Mouse (Mus musculus): ENCODE measurements around the gene Ap3b1. TPM values are rescaled to one million over a fixed set of nuclear protein-coding genes. Genes with fewer than 3 reads are reported as not detected.

The Ap3b1 gene
- polyA plus RNA-seq, 1 experiment from 2014 or later = 41.5 TPM

- H3K36me3 ChIP-seq (ENCODE audit: control insufficient read depth, insufficient read depth, low read length) = 0 out of 2 replicates have a peak, but pooled peaks cover 7% of the 10 kb centered on the region
These were observed 205.7 kb downstream of the Ap3b1 start for GRCm38 (mm10) chr13:94564351-94564994.

GRCm38 (mm10) chr13:94565176-94565575 is 206.4 kb downstream of the Ap3b1 start:
- Histone ChIP-seq H3K9ac (ENCODE audit: low read depth, low read length) (no peak overlapping the region), H3K27ac (replicated peaks; ENCODE audit: low read depth, low read length) (no peak overlapping the region), H3K4me1 (ENCODE audit: control insufficient read depth, insufficient read depth, low read length) (no peaks in the 10 kb centered on the region), H3K9me3 (ENCODE audit: control insufficient read depth, low read length) (no peaks in the 10 kb centered on the region), H3K36me3 (ENCODE audit: control insufficient read depth, insufficient read depth, low read length) (0 out of 2 replicates have a peak, but pooled peaks cover 7% of the 10 kb centered on the region), H3K27me3 (replicated peaks; ENCODE audit: control insufficient read depth, insufficient read depth, low read length) (no peaks in the 10 kb centered on the region), H3K4me3 (ENCODE audit: low read depth, low read length) (no peak overlapping the region), H3K4me2 (ENCODE audit: low read depth, low read length) (no peak overlapping the region)
- ATAC-seq (ENCODE audit: low read depth) (no peak), DNase-seq (ENCODE audit: low spot score) (no peak)
- WGBS = 81% methylated on average over 14 of the region's 14 CpGs

More at GRCm38 (mm10) chr13:94564351-94564994, 205.7 kb downstream of the Ap3b1 start:
- Histone ChIP-seq H3K9ac (ENCODE audit: low read depth, low read length) (no peak overlapping the region), H3K27ac (replicated peaks; ENCODE audit: low read depth, low read length) (no peak overlapping the region), H3K4me3 (ENCODE audit: low read depth, low read length) (no peak overlapping the region), H3K27me3 (replicated peaks; ENCODE audit: control insufficient read depth, insufficient read depth, low read length) (no peaks in the 10 kb centered on the region), H3K4me2 (ENCODE audit: low read depth, low read length) (no peak overlapping the region), H3K4me1 (ENCODE audit: control insufficient read depth, insufficient read depth, low read length) (no peaks in the 10 kb centered on the region), H3K9me3 (ENCODE audit: control insufficient read depth, low read length) (no peaks in the 10 kb centered on the region)
- DNase-seq (ENCODE audit: low spot score) (peak; percentile 28), ATAC-seq (ENCODE audit: low read depth) (peak; percentile 23; the same call in 1 of the 2 replicates)
- 44% methylated on average over 13 of the region's 13 CpGs for WGBS

- DNase-seq (ENCODE audit: low spot score) (peak; percentile 34), ATAC-seq (ENCODE audit: low read depth) (no peak)
- H3K36me3 ChIP-seq (ENCODE audit: control insufficient read depth, insufficient read depth, low read length) = 0 out of 2 replicates have a peak, but pooled peaks cover 7% of the 10 kb centered on the region
- no peaks in the 10 kb centered on the region for H3K27me3 ChIP-seq (replicated peaks; ENCODE audit: control insufficient read depth, insufficient read depth, low read length)
- no peak overlapping the region for H3K27ac ChIP-seq (replicated peaks; ENCODE audit: low read depth, low read length)
- H3K9me3 ChIP-seq (ENCODE audit: control insufficient read depth, low read length) = no peaks in the 10 kb centered on the region
- H3K9ac ChIP-seq (ENCODE audit: low read depth, low read length) = no peak overlapping the region
- H3K4me2 ChIP-seq (ENCODE audit: low read depth, low read length) = no peak overlapping the region
- WGBS = 64% methylated on average over 9 of the region's 9 CpGs
- H3K4me1 ChIP-seq (ENCODE audit: control insufficient read depth, insufficient read depth, low read length) = no peaks in the 10 kb centered on the region
- H3K4me3 ChIP-seq (ENCODE audit: low read depth, low read length) = no peak overlapping the region
These were observed 206.9 kb downstream of the Ap3b1 start for GRCm38 (mm10) chr13:94565616-94566015.

DNA sequence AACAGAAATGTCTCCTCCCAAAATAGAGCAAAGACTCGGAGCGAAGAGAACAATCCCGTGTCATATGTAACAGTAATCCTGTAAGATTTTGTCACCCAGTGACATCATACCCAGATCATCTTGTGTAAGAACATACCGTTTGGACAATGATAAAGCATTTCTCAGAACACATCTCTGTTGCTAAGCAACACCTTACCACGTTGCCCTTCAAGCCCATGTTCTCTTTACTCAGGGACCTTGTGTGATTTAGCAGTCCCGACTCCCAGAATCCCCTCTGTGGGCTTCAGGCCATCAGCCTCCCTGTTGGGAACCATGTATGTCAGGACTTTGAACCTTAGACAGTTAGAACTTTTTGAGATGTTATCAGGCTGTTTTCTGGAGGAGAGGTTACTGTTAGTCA is 209.0 kb downstream of the Ap3b1 start:
- Histone ChIP-seq H3K4me3 (ENCODE audit: low read depth, low read length) (no peak overlapping the region), H3K4me1 (ENCODE audit: control insufficient read depth, insufficient read depth, low read length) (no peaks in the 10 kb centered on the region), H3K9ac (ENCODE audit: low read depth, low read length) (no peak overlapping the region), H3K9me3 (ENCODE audit: control insufficient read depth, low read length) (no peaks in the 10 kb centered on the region), H3K27me3 (replicated peaks; ENCODE audit: control insufficient read depth, insufficient read depth, low read length) (no peaks in the 10 kb centered on the region), H3K4me2 (ENCODE audit: low read depth, low read length) (no peak overlapping the region), H3K36me3 (ENCODE audit: control insufficient read depth, insufficient read depth, low read length) (0 out of 2 replicates have a peak, but pooled peaks cover 7% of the 10 kb centered on the region), H3K27ac (replicated peaks; ENCODE audit: low read depth, low read length) (no peak overlapping the region)
- DNase-seq (ENCODE audit: low spot score) (no peak), ATAC-seq (ENCODE audit: low read depth) (no peak)
- 74% methylated on average over 6 of the region's 6 CpGs for WGBS

- DNase-seq (ENCODE audit: low spot score) (no peak), ATAC-seq (ENCODE audit: low read depth) (no peak)
- no peak overlapping the region for H3K4me2 ChIP-seq (ENCODE audit: low read depth, low read length)
- H3K4me3 ChIP-seq (ENCODE audit: low read depth, low read length) = no peak overlapping the region
- H3K9ac ChIP-seq (ENCODE audit: low read depth, low read length) = no peak overlapping the region
- H3K27me3 ChIP-seq (replicated peaks; ENCODE audit: control insufficient read depth, insufficient read depth, low read length) = peaks cover 8% of the 10 kb centered on the region; the same call in 1 of the 2 replicates
- 81% methylated on average over 10 of the region's 10 CpGs for WGBS
- H3K36me3 ChIP-seq (ENCODE audit: control insufficient read depth, insufficient read depth, low read length) = no peaks in the 10 kb centered on the region
- H3K27ac ChIP-seq (replicated peaks; ENCODE audit: low read depth, low read length) = no peak overlapping the region
- no peaks in the 10 kb centered on the region for H3K4me1 ChIP-seq (ENCODE audit: control insufficient read depth, insufficient read depth, low read length)
- H3K9me3 ChIP-seq (ENCODE audit: control insufficient read depth, low read length) = no peaks in the 10 kb centered on the region
These were observed 212.2 kb downstream of the Ap3b1 start for GRCm38 (mm10) chr13:94571001-94571400.

- Histone ChIP-seq H3K9me3 (ENCODE audit: control insufficient read depth, low read length) (no peaks in the 10 kb centered on the region), H3K27me3 (replicated peaks; ENCODE audit: control insufficient read depth, insufficient read depth, low read length) (peaks cover 17% of the 10 kb centered on the region), H3K4me2 (ENCODE audit: low read depth, low read length) (no peak overlapping the region), H3K36me3 (ENCODE audit: control insufficient read depth, insufficient read depth, low read length) (no peaks in the 10 kb centered on the region), H3K27ac (replicated peaks; ENCODE audit: low read depth, low read length) (no peak overlapping the region), H3K9ac (ENCODE audit: low read depth, low read length) (no peak overlapping the region), H3K4me1 (ENCODE audit: control insufficient read depth, insufficient read depth, low read length) (no peaks in the 10 kb centered on the region), H3K4me3 (ENCODE audit: low read depth, low read length) (no peak overlapping the region)
- DNase-seq (ENCODE audit: low spot score) (no peak), ATAC-seq (ENCODE audit: low read depth) (peak; percentile 35; the same call in 1 of the 2 replicates)
- 82% methylated on average over 8 of the region's 8 CpGs for WGBS
These were observed 214.6 kb downstream of the Ap3b1 start for GRCm38 (mm10) chr13:94573356-94573755.

GRCm38 (mm10) chr13:94573833-94574232 is 215.1 kb downstream of the Ap3b1 start:
- Histone ChIP-seq H3K27ac (replicated peaks; ENCODE audit: low read depth, low read length) (no peak overlapping the region), H3K27me3 (replicated peaks; ENCODE audit: control insufficient read depth, insufficient read depth, low read length) (peaks cover 17% of the 10 kb centered on the region), H3K36me3 (ENCODE audit: control insufficient read depth, insufficient read depth, low read length) (no peaks in the 10 kb centered on the region), H3K9me3 (ENCODE audit: control insufficient read depth, low read length) (no peaks in the 10 kb centered on the region), H3K4me2 (ENCODE audit: low read depth, low read length) (no peak overlapping the region), H3K4me3 (ENCODE audit: low read depth, low read length) (no peak overlapping the region), H3K9ac (ENCODE audit: low read depth, low read length) (no peak overlapping the region), H3K4me1 (ENCODE audit: control insufficient read depth, insufficient read depth, low read length) (no peaks in the 10 kb centered on the region)
- DNase-seq (ENCODE audit: low spot score) = peak; percentile 66
- peak; percentile 69 for ATAC-seq (ENCODE audit: low read depth)
- WGBS = 71% methylated on average over 7 of the region's 7 CpGs

- H3K9me3 ChIP-seq (ENCODE audit: control insufficient read depth, low read length) = no peaks in the 10 kb centered on the region
These were observed 217.0 kb downstream of the Ap3b1 start for GRCm38 (mm10) chr13:94575607-94576398.

More at GRCm38 (mm10) chr13:94575607-94576398, 217.0 kb downstream of the Ap3b1 start:
- Histone ChIP-seq H3K27me3 (replicated peaks; ENCODE audit: control insufficient read depth, insufficient read depth, low read length) (peaks cover 17% of the 10 kb centered on the region), H3K4me2 (ENCODE audit: low read depth, low read length) (no peak overlapping the region), H3K9ac (ENCODE audit: low read depth, low read length) (no peak overlapping the region), H3K4me3 (ENCODE audit: low read depth, low read length) (no peak overlapping the region), H3K27ac (replicated peaks; ENCODE audit: low read depth, low read length) (no peak overlapping the region), H3K4me1 (ENCODE audit: control insufficient read depth, insufficient read depth, low read length) (no peaks in the 10 kb centered on the region), H3K36me3 (ENCODE audit: control insufficient read depth, insufficient read depth, low read length) (no peaks in the 10 kb centered on the region)
- DNase-seq (ENCODE audit: low spot score) (no peak), ATAC-seq (ENCODE audit: low read depth) (0 out of 2 replicates have a peak, but pooled peaks have one; percentile 30)
- WGBS = 13% methylated on average over 17 of the region's 17 CpGs

Measured in embryonic facial prominence, embryonic 14.5 days (tissue).